Mouse (Mus musculus): ENCODE measurements at regions not wholly inside any gene's neighbourhood (a gene's known extent, or its start where the extent isn't known, plus 50 kb on each side); places are given as distances from the start of the nearest gene placed in this dataset.

GRCm38 (mm10) chr7:129002419-129002818, 254.4 kb upstream of the Plpp4 start:
- H3K4me1 ChIP-seq (ENCODE audit: control insufficient read depth, insufficient read depth, low read length): peaks cover 10% of the 10 kb centered on the region; the same call in 1 of the 2 replicates
- 63% methylated on average over 5 of the region's 5 CpGs for WGBS
- TF ChIP-seq CTCF (IDR thresholded peaks at IDR 0.05; ENCODE audit: insufficient read depth, low read depth, low read length) (no peak), POLR2A (IDR thresholded peaks at IDR 0.05; ENCODE audit: insufficient read depth, low read depth, low read length) (no peak)
- no peak overlapping the region for H3K27ac ChIP-seq (ENCODE audit: insufficient read depth, low read depth, low read length)
- no peak overlapping the region for H3K4me3 ChIP-seq (ENCODE audit: insufficient read depth, low read depth, low read length)

GRCm38 (mm10) chr7:129003150-129003549, 253.7 kb upstream of the Plpp4 start:
- Histone ChIP-seq H3K4me1 (ENCODE audit: control insufficient read depth, insufficient read depth, low read length) (peaks cover 7% of the 10 kb centered on the region; the same call in 1 of the 2 replicates), H3K4me3 (ENCODE audit: insufficient read depth, low read depth, low read length) (no peak overlapping the region), H3K27ac (ENCODE audit: insufficient read depth, low read depth, low read length) (no peak overlapping the region)
- WGBS: 73% methylated on average over 1 of the region's 1 CpGs
- TF ChIP-seq CTCF (IDR thresholded peaks at IDR 0.05; ENCODE audit: insufficient read depth, low read depth, low read length) (no peak), POLR2A (IDR thresholded peaks at IDR 0.05; ENCODE audit: insufficient read depth, low read depth, low read length) (no peak)

GRCm38 (mm10) chr7:129016353-129016752, 240.5 kb upstream of the Plpp4 start:
- no peak overlapping the region for H3K27ac ChIP-seq (ENCODE audit: insufficient read depth, low read depth, low read length)
- no peak overlapping the region for H3K4me3 ChIP-seq (ENCODE audit: insufficient read depth, low read depth, low read length)
- H3K4me1 ChIP-seq (ENCODE audit: control insufficient read depth, insufficient read depth, low read length): no peaks in the 10 kb centered on the region
- TF ChIP-seq CTCF (IDR thresholded peaks at IDR 0.05; ENCODE audit: insufficient read depth, low read depth, low read length) (no peak), POLR2A (IDR thresholded peaks at IDR 0.05; ENCODE audit: insufficient read depth, low read depth, low read length) (no peak)
- WGBS: 90% methylated on average over 6 of the region's 6 CpGs

- Histone ChIP-seq H3K4me3 (ENCODE audit: insufficient read depth, low read depth, low read length) (no peak overlapping the region), H3K27ac (ENCODE audit: insufficient read depth, low read depth, low read length) (no peak overlapping the region), H3K4me1 (ENCODE audit: control insufficient read depth, insufficient read depth, low read length) (no peaks in the 10 kb centered on the region)
- TF ChIP-seq CTCF (IDR thresholded peaks at IDR 0.05; ENCODE audit: insufficient read depth, low read depth, low read length): no peak
- no peak for TF ChIP-seq POLR2A (IDR thresholded peaks at IDR 0.05; ENCODE audit: insufficient read depth, low read depth, low read length)
- 89% methylated on average over 2 of the region's 2 CpGs for WGBS
These were observed 229.7 kb upstream of the Plpp4 start for GRCm38 (mm10) chr7:129027116-129027515.

- TF ChIP-seq CTCF (IDR thresholded peaks at IDR 0.05; ENCODE audit: insufficient read depth, low read depth, low read length): no peak
- no peak for TF ChIP-seq POLR2A (IDR thresholded peaks at IDR 0.05; ENCODE audit: insufficient read depth, low read depth, low read length)
- Histone ChIP-seq H3K4me3 (ENCODE audit: insufficient read depth, low read depth, low read length) (no peak overlapping the region), H3K27ac (ENCODE audit: insufficient read depth, low read depth, low read length) (no peak overlapping the region), H3K4me1 (ENCODE audit: control insufficient read depth, insufficient read depth, low read length) (no peaks in the 10 kb centered on the region)
- 81% methylated on average over 5 of the region's 5 CpGs for WGBS
These were observed 208.8 kb upstream of the Plpp4 start for GRCm38 (mm10) chr7:129048023-129048422.

- 76% methylated on average over 4 of the region's 4 CpGs for WGBS
These were observed 207.1 kb upstream of the Plpp4 start for GRCm38 (mm10) chr7:129049726-129050125.

GRCm38 (mm10) chr7:129050675-129051074, 206.2 kb upstream of the Plpp4 start:
- H3K27ac ChIP-seq (ENCODE audit: insufficient read depth, low read depth, low read length): no peak overlapping the region
- WGBS: 74% methylated on average over 1 of the region's 1 CpGs
- H3K4me3 ChIP-seq (ENCODE audit: insufficient read depth, low read depth, low read length): no peak overlapping the region
- no peak for TF ChIP-seq CTCF (IDR thresholded peaks at IDR 0.05; ENCODE audit: insufficient read depth, low read depth, low read length)
- no peak for TF ChIP-seq POLR2A (IDR thresholded peaks at IDR 0.05; ENCODE audit: insufficient read depth, low read depth, low read length)
- H3K4me1 ChIP-seq (ENCODE audit: control insufficient read depth, insufficient read depth, low read length): no peaks in the 10 kb centered on the region

More at GRCm38 (mm10) chr7:129049726-129050125, 207.1 kb upstream of the Plpp4 start:
- no peaks in the 10 kb centered on the region for H3K4me1 ChIP-seq (ENCODE audit: control insufficient read depth, insufficient read depth, low read length)
- H3K4me3 ChIP-seq (ENCODE audit: insufficient read depth, low read depth, low read length): no peak overlapping the region
- TF ChIP-seq POLR2A (IDR thresholded peaks at IDR 0.05; ENCODE audit: insufficient read depth, low read depth, low read length) (no peak), CTCF (IDR thresholded peaks at IDR 0.05; ENCODE audit: insufficient read depth, low read depth, low read length) (no peak)
- H3K27ac ChIP-seq (ENCODE audit: insufficient read depth, low read depth, low read length): no peak overlapping the region

- WGBS: 74% methylated on average over 2 of the region's 2 CpGs
- H3K4me1 ChIP-seq (ENCODE audit: control insufficient read depth, insufficient read depth, low read length): no peaks in the 10 kb centered on the region
These were observed 189.9 kb upstream of the Plpp4 start for GRCm38 (mm10) chr7:129066891-129067290.

GRCm38 (mm10) chr7:129068137-129068536, 188.7 kb upstream of the Plpp4 start:
- Histone ChIP-seq H3K4me1 (ENCODE audit: control insufficient read depth, insufficient read depth, low read length) (no peaks in the 10 kb centered on the region), H3K4me3 (ENCODE audit: insufficient read depth, low read depth, low read length) (no peak overlapping the region), H3K27ac (ENCODE audit: insufficient read depth, low read depth, low read length) (no peak overlapping the region)
- TF ChIP-seq POLR2A (IDR thresholded peaks at IDR 0.05; ENCODE audit: insufficient read depth, low read depth, low read length) (no peak), CTCF (IDR thresholded peaks at IDR 0.05; ENCODE audit: insufficient read depth, low read depth, low read length) (no peak)
- WGBS: 90% methylated on average over 4 of the region's 4 CpGs

More at GRCm38 (mm10) chr7:129066891-129067290, 189.9 kb upstream of the Plpp4 start:
- TF ChIP-seq POLR2A (IDR thresholded peaks at IDR 0.05; ENCODE audit: insufficient read depth, low read depth, low read length) (no peak), CTCF (IDR thresholded peaks at IDR 0.05; ENCODE audit: insufficient read depth, low read depth, low read length) (no peak)
- H3K4me3 ChIP-seq (ENCODE audit: insufficient read depth, low read depth, low read length): no peak overlapping the region
- no peak overlapping the region for H3K27ac ChIP-seq (ENCODE audit: insufficient read depth, low read depth, low read length)

GRCm38 (mm10) chr7:129079786-129080185, 177.0 kb upstream of the Plpp4 start:
- Histone ChIP-seq H3K4me1 (ENCODE audit: control insufficient read depth, insufficient read depth, low read length) (no peaks in the 10 kb centered on the region), H3K27ac (ENCODE audit: insufficient read depth, low read depth, low read length) (no peak overlapping the region), H3K4me3 (ENCODE audit: insufficient read depth, low read depth, low read length) (no peak overlapping the region)
- TF ChIP-seq CTCF (IDR thresholded peaks at IDR 0.05; ENCODE audit: insufficient read depth, low read depth, low read length) (no peak), POLR2A (IDR thresholded peaks at IDR 0.05; ENCODE audit: insufficient read depth, low read depth, low read length) (no peak)
- 78% methylated on average over 6 of the region's 6 CpGs for WGBS
